Mouse (Mus musculus) C2C12 (cell line): ENCODE data around the gene Pdzd2.

ENCODE experiments used
- CEBPB ChIP-seq: IDR thresholded peaks from one replicate; pipeline ENCODE4 v1.6.1; 2011; ENCODE audit warnings: low read depth, mild to moderate bottlenecking, control low read depth, moderate library complexity
- CTCF ChIP-seq: IDR thresholded peaks from one replicate; pipeline ENCODE4 v1.5.1; 2011; ENCODE audit not compliant: control insufficient read depth, insufficient read depth, insufficient read length
- MAX ChIP-seq: IDR thresholded peaks from one replicate; pipeline ENCODE4 v1.6.1; 2011; ENCODE audit warnings: mild to moderate bottlenecking, control low read depth
- MYOD1 ChIP-seq: IDR thresholded peaks from one replicate; pipeline ENCODE4 v1.6.1; 2011; ENCODE audit warnings: low read depth; ENCODE audit not compliant: control insufficient read depth, insufficient read length
- MYOG ChIP-seq: IDR thresholded peaks from one replicate; pipeline ENCODE4 v1.6.1; 2011; ENCODE audit not compliant: control insufficient read depth, insufficient read length; ENCODE audit errors: extremely low read depth
- USF1 ChIP-seq: IDR thresholded peaks from one replicate; pipeline ENCODE4 v1.6.1; 2011; ENCODE audit warnings: low read depth, mild to moderate bottlenecking, control low read depth, moderate library complexity

DNA sequence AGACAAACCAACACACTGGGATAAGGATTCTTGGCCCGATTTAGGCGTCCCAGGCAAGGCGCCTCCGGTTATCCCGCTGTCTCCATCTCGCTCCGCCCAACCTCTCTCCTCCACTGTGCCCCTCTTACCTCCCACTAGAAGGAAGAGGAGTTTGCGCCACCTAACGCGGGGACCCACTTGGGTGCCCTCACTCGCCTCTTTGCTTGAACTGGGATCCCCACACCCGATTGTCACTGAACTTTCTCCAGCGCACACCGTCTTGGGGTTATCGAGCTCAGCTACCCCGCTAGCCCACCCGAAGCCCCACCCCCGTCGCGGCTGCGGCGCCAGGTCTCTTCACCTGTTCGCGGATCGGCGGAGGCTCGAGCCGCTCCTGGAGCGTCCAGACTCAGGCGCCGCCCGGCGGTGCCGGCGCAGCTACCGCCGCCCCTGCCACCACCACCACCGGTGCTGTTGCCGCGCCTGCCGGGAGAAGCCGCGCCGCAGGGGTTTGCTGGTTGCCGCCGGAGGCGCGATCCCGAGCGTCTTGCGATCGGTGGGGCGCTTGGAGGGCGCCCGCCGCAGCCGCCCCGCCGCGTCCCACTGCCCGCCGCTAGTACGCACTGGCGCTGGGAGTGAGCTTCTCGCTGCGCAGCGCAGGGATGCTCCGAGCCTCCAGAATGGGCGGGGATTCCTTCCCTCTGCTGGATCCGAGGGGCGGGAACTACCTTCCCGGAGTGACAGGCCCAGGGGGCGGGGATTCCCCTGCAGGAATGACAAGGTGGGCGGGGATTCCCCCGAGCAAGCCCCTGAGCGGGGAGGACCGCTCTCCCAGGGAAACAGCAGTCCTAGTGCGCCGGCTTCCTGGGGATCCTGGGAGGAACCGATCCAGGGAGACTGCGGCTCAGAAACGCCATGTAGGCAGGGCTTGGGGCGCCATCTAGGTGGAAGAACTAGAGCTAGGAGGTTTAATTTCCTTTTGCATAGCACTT, at the start of gene Pdzd2:
- TF ChIP-seq CTCF (no peak), MYOD1 (no peak), USF1 (no peak), MYOG (no peak), MAX (no peak), CEBPB (no peak)
